Mouse (Mus musculus): ENCODE results near the gene Il23r. TPM values are rescaled to one million over a fixed set of nuclear protein-coding genes. Genes with fewer than 3 reads are reported as not detected.

The Il23r gene
- polyA plus RNA-seq, 1 experiment, result not detected

GRCm38 (mm10) chr6:67451330-67451729 is 40.3 kb downstream of the Il23r start:
- Histone ChIP-seq H3K36me3 (ENCODE audit: control insufficient read depth, insufficient read depth, low read length) (no peaks in the 10 kb centered on the region), H3K27ac (ENCODE audit: control insufficient read depth, insufficient read depth, low read depth, low read length) (no peak overlapping the region), H3K27me3 (ENCODE audit: control insufficient read depth, insufficient read depth, low read length) (no peaks in the 10 kb centered on the region), H3K4me1 (ENCODE audit: control insufficient read depth, insufficient read depth, low read length) (no peaks in the 10 kb centered on the region), H3K4me3 (ENCODE audit: control insufficient read depth, low read depth, low read length) (no peak overlapping the region)
- TF ChIP-seq POLR2A (IDR thresholded peaks at IDR 0.05; ENCODE audit: control insufficient read depth, low read depth, low read length) (no peak), CTCF (IDR thresholded peaks at IDR 0.05; ENCODE audit: control insufficient read depth, insufficient read depth, insufficient replicate concordance, low read depth, low read length) (no peak)

GRCm38 (mm10) chr6:67445866-67446265 is 45.8 kb downstream of the Il23r start:
- Histone ChIP-seq H3K4me1 (ENCODE audit: control insufficient read depth, insufficient read depth, low read length) (no peaks in the 10 kb centered on the region), H3K27ac (ENCODE audit: control insufficient read depth, insufficient read depth, low read depth, low read length) (no peak overlapping the region)
- TF ChIP-seq CTCF (IDR thresholded peaks at IDR 0.05; ENCODE audit: control insufficient read depth, insufficient read depth, insufficient replicate concordance, low read depth, low read length), result no peak
- TF ChIP-seq POLR2A (IDR thresholded peaks at IDR 0.05; ENCODE audit: control insufficient read depth, low read depth, low read length), result no peak

GRCm38 (mm10) chr6:67443124-67443523 is 48.5 kb downstream of the Il23r start:
- Histone ChIP-seq H3K27me3 (ENCODE audit: control insufficient read depth, insufficient read depth, low read length) (no peaks in the 10 kb centered on the region), H3K36me3 (ENCODE audit: control insufficient read depth, insufficient read depth, low read length) (no peaks in the 10 kb centered on the region), H3K27ac (ENCODE audit: control insufficient read depth, insufficient read depth, low read depth, low read length) (no peak overlapping the region), H3K4me3 (ENCODE audit: control insufficient read depth, low read depth, low read length) (no peak overlapping the region), H3K4me1 (ENCODE audit: control insufficient read depth, insufficient read depth, low read length) (no peaks in the 10 kb centered on the region)
- no peak for TF ChIP-seq CTCF (IDR thresholded peaks at IDR 0.05; ENCODE audit: control insufficient read depth, insufficient read depth, insufficient replicate concordance, low read depth, low read length)
- TF ChIP-seq POLR2A (IDR thresholded peaks at IDR 0.05; ENCODE audit: control insufficient read depth, low read depth, low read length), result no peak

More at GRCm38 (mm10) chr6:67445866-67446265, 45.8 kb downstream of the Il23r start:
- H3K27me3 ChIP-seq (ENCODE audit: control insufficient read depth, insufficient read depth, low read length), result no peaks in the 10 kb centered on the region
- H3K4me3 ChIP-seq (ENCODE audit: control insufficient read depth, low read depth, low read length), result no peak overlapping the region
- no peaks in the 10 kb centered on the region for H3K36me3 ChIP-seq (ENCODE audit: control insufficient read depth, insufficient read depth, low read length)

GRCm38 (mm10) chr6:67437814-67438385 is 53.8 kb downstream of the Il23r start:
- no peaks in the 10 kb centered on the region for H3K36me3 ChIP-seq (ENCODE audit: control insufficient read depth, insufficient read depth, low read length)
- no peaks in the 10 kb centered on the region for H3K27me3 ChIP-seq (ENCODE audit: control insufficient read depth, insufficient read depth, low read length)
- TF ChIP-seq POLR2A (IDR thresholded peaks at IDR 0.05; ENCODE audit: control insufficient read depth, low read depth, low read length), result no peak
- no peak for TF ChIP-seq CTCF (IDR thresholded peaks at IDR 0.05; ENCODE audit: control insufficient read depth, insufficient read depth, insufficient replicate concordance, low read depth, low read length)
- no peak overlapping the region for H3K4me3 ChIP-seq (ENCODE audit: control insufficient read depth, low read depth, low read length)
- H3K27ac ChIP-seq (ENCODE audit: control insufficient read depth, insufficient read depth, low read depth, low read length), result no peak overlapping the region
- no peaks in the 10 kb centered on the region for H3K4me1 ChIP-seq (ENCODE audit: control insufficient read depth, insufficient read depth, low read length)

- H3K4me3 ChIP-seq (ENCODE audit: control insufficient read depth, low read depth, low read length), result no peak overlapping the region
- TF ChIP-seq POLR2A (IDR thresholded peaks at IDR 0.05; ENCODE audit: control insufficient read depth, low read depth, low read length) (no peak), CTCF (IDR thresholded peaks at IDR 0.05; ENCODE audit: control insufficient read depth, insufficient read depth, insufficient replicate concordance, low read depth, low read length) (no peak)
Observed at GRCm38 (mm10) chr6:67437028-67437427, 54.6 kb downstream of the Il23r start.

GRCm38 (mm10) chr6:67436295-67436694 is 55.4 kb downstream of the Il23r start:
- no peak for TF ChIP-seq POLR2A (IDR thresholded peaks at IDR 0.05; ENCODE audit: control insufficient read depth, low read depth, low read length)
- TF ChIP-seq CTCF (IDR thresholded peaks at IDR 0.05; ENCODE audit: control insufficient read depth, insufficient read depth, insufficient replicate concordance, low read depth, low read length), result no peak
- no peaks in the 10 kb centered on the region for H3K36me3 ChIP-seq (ENCODE audit: control insufficient read depth, insufficient read depth, low read length)
- no peaks in the 10 kb centered on the region for H3K4me1 ChIP-seq (ENCODE audit: control insufficient read depth, insufficient read depth, low read length)
- H3K27ac ChIP-seq (ENCODE audit: control insufficient read depth, insufficient read depth, low read depth, low read length), result no peak overlapping the region
- H3K4me3 ChIP-seq (ENCODE audit: control insufficient read depth, low read depth, low read length), result no peak overlapping the region
- H3K27me3 ChIP-seq (ENCODE audit: control insufficient read depth, insufficient read depth, low read length), result no peaks in the 10 kb centered on the region

More at GRCm38 (mm10) chr6:67437028-67437427, 54.6 kb downstream of the Il23r start:
- no peaks in the 10 kb centered on the region for H3K36me3 ChIP-seq (ENCODE audit: control insufficient read depth, insufficient read depth, low read length)
- no peak overlapping the region for H3K27ac ChIP-seq (ENCODE audit: control insufficient read depth, insufficient read depth, low read depth, low read length)
- H3K27me3 ChIP-seq (ENCODE audit: control insufficient read depth, insufficient read depth, low read length), result no peaks in the 10 kb centered on the region
- no peaks in the 10 kb centered on the region for H3K4me1 ChIP-seq (ENCODE audit: control insufficient read depth, insufficient read depth, low read length)

- Histone ChIP-seq H3K36me3 (ENCODE audit: control insufficient read depth, insufficient read depth, low read length) (no peaks in the 10 kb centered on the region), H3K27me3 (ENCODE audit: control insufficient read depth, insufficient read depth, low read length) (no peaks in the 10 kb centered on the region), H3K27ac (ENCODE audit: control insufficient read depth, insufficient read depth, low read depth, low read length) (no peak overlapping the region), H3K4me3 (ENCODE audit: control insufficient read depth, low read depth, low read length) (no peak overlapping the region), H3K4me1 (ENCODE audit: control insufficient read depth, insufficient read depth, low read length) (no peaks in the 10 kb centered on the region)
- no peak for TF ChIP-seq POLR2A (IDR thresholded peaks at IDR 0.05; ENCODE audit: control insufficient read depth, low read depth, low read length)
- no peak for TF ChIP-seq CTCF (IDR thresholded peaks at IDR 0.05; ENCODE audit: control insufficient read depth, insufficient read depth, insufficient replicate concordance, low read depth, low read length)
Observed at GRCm38 (mm10) chr6:67435711-67436110, 55.9 kb downstream of the Il23r start.

Measured in testis, adult 2 months (tissue).